Comparison of ENCODE assay signal across 21 mouse cellular contexts in the genomic region with DNA sequence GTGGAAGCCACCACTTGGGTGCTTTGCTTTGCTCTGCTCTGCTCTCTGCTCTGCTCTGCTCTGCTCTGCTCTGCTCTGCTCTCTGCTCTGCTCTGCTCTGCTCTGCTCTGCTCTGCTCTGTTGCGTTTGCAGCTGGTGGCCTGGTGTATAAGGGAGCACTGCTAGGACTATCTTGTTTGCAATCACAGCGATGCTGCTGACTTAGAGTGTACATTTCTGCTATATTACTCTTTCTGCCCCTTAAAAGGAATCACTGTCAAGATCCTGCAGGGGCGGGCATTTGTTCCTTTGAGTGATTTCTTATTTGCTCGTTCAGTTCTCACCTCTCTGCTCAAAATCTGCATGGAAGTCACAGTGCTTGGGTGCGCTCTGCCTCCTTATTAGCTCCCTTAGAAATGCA. TPM values are rescaled to one million over a fixed set of nuclear protein-coding genes. Genes with fewer than 3 reads are reported as not detected.
A peak's percentile ranks its signal among the peaks of the same experiment; 100 is the strongest.
DNase-seq lines count a peak whose midpoint lies in the region; ATAC-seq lines count a peak whose summit lies in the region.
"Had no signal": no experiment of that assay in that cellular context is flagged by ENCODE, and none has a peak within 500 bp of the region (broad histone marks: within the 10 kb centered on the region; RNA-seq: fewer than 3 reads in every experiment).

No protein-coding gene starts in this region.

- no peak overlapping the region for H3K9ac ChIP-seq in neural tube, embryonic 15.5 days (replicated peaks)
- H3K9ac ChIP-seq: embryonic facial prominence, embryonic 15.5 days; hindbrain, embryonic 13.5 days had no signal

- no peak for ATAC-seq in neural tube, embryonic 15.5 days (ENCODE audit: low FRiP score)
- peak; percentile 17 for ATAC-seq in CD4-positive, CD25-positive, alpha-beta regulatory T cell, adult 4 months
- ATAC-seq: forebrain, embryonic 14.5 days had no signal

- H3K27ac ChIP-seq in neural tube, embryonic 15.5 days (replicated peaks): 0 out of 2 replicates have a peak overlapping the region, but pooled peaks have one; percentile 2
- H3K27ac ChIP-seq: embryonic facial prominence, embryonic 15.5 days; forebrain, embryonic 10.5 days; gastrocnemius, adult 2 months; heart, embryonic 10.5 days; hindbrain, embryonic 13.5 days had no signal

- no peak overlapping the region for H3K4me2 ChIP-seq in neural tube, embryonic 15.5 days
- H3K4me2 ChIP-seq: embryonic facial prominence, embryonic 15.5 days; hindbrain, embryonic 13.5 days had no signal

- no peaks in the 10 kb centered on the region for H3K27me3 ChIP-seq in neural tube, embryonic 15.5 days (replicated peaks)
- H3K27me3 ChIP-seq: embryonic facial prominence, embryonic 15.5 days; hindbrain, embryonic 13.5 days had no signal

- 67% methylated on average over 5 of the region's 5 CpGs for WGBS in neural tube, embryonic 15.5 days

- DNase-seq in neural tube, embryonic 10.5 days (ENCODE audit: extremely low spot score, low spot score): no peak
- peak; percentile 67 for DNase-seq in CD4-positive helper T cell, adult 2 months (ENCODE audit: low read depth, low spot score)
- peak; percentile 72 for DNase-seq in naive thymus-derived CD4-positive, alpha-beta T cell, adult 2 months (ENCODE audit: low read depth)
- no peak for DNase-seq in cerebellum, adult 11 months
- DNase-seq: adrenal gland, adult 2 months; adrenal gland, postnatal 36 days; cerebellum, adult 8-10 months; cerebellum, postnatal 14 days; embryo, embryonic 11 days; gastrocnemius, adult 2 months; gastrocnemius, postnatal 25 days; heart, postnatal 10 days; heart, postnatal 4 days had no signal

- no peaks in the 10 kb centered on the region for H3K9me3 ChIP-seq in neural tube, embryonic 15.5 days (replicated peaks)
- H3K9me3 ChIP-seq: embryonic facial prominence, embryonic 15.5 days; forebrain, embryonic 10.5 days; heart, embryonic 10.5 days; hindbrain, embryonic 13.5 days had no signal

- H3K36me3 ChIP-seq in neural tube, embryonic 15.5 days: no peaks in the 10 kb centered on the region
- H3K36me3 ChIP-seq: embryonic facial prominence, embryonic 15.5 days; forebrain, embryonic 10.5 days; heart, embryonic 10.5 days; hindbrain, embryonic 13.5 days had no signal

- H3K4me3 ChIP-seq in neural tube, embryonic 15.5 days (replicated peaks): no peak overlapping the region
- H3K4me3 ChIP-seq: embryonic facial prominence, embryonic 15.5 days; erythroblast, embryonic 14.5 days; forebrain, embryonic 10.5 days; gastrocnemius, adult 2 months; heart, embryonic 10.5 days; hindbrain, embryonic 13.5 days had no signal

- peaks cover 7% of the 10 kb centered on the region for H3K4me1 ChIP-seq in neural tube, embryonic 15.5 days
- H3K4me1 ChIP-seq: embryonic facial prominence, embryonic 15.5 days; forebrain, embryonic 10.5 days had no signal

RNA-seq across cellular contexts. Expression of a gene that starts 44.0 kb away (rescaled TPM):
- polyA plus RNA-seq in neural tube, embryonic 15.5 days (2015; fragmentation: Nextera tagmentation; extraction: Ambion mirVana): 414 and 416 TPM in 2 replicates
- polyA plus RNA-seq in CD4-positive, CD25-positive, alpha-beta regulatory T cell, adult 4 months (2017; shearing (Covaris generic)): 100 to 1,000 TPM; 437 to 457 TPM

RNA-seq across cellular contexts. Expression of a gene that starts 44.1 kb away (rescaled TPM):
- 54.0 and 58.6 TPM in 2 replicates for polyA plus RNA-seq in neural tube, embryonic 15.5 days (2015; fragmentation: Nextera tagmentation; extraction: Ambion mirVana)
- 10 to 100 TPM; 19.5 to 30.2 TPM for polyA plus RNA-seq in CD4-positive, CD25-positive, alpha-beta regulatory T cell, adult 4 months (2017; shearing (Covaris generic))

Comparison
In these comparisons a context has a peak if more than half of its experiments do, and no peak if none do; other contexts are left out.
1. DNase-seq: peak in CD4-positive helper T cell, adult 2 months (single experiment) and naive thymus-derived CD4-positive, alpha-beta T cell, adult 2 months (single experiment); none in neural tube, embryonic 10.5 days (single experiment) and cerebellum, adult 11 months (single experiment).